Mouse (Mus musculus) left cerebral cortex, postnatal 25 days (tissue): ENCODE data around the gene Mif. TPM values are rescaled to one million over a fixed set of nuclear protein-coding genes. Genes with fewer than 3 reads are reported as not detected.
"Not testable (repeated sequence)": the region's sequence is repeated elsewhere in the genome, so short reads cannot be mapped to it uniquely, and the experiment has no call there.

Source experiments
- DNase-seq, 2 experiments: peaks; one replicate each; pipeline ENCODE4 v3.0.0; 2022; ENCODE audit warnings: low spot score in 2 of 2, mixed read lengths in 1 of 2
- intact Hi-C: fragments of 180-260 bp; cut with DNase I; formaldehyde crosslinking; loops from one replicate; pipeline ENCODE4 v1.15.1; 2025
- total RNA-seq, 2 experiments: library from RNA; stranded (reverse); gene quantifications; 2 replicates each; pipeline ENCODE4 v1.2.3; 2021

Gene Mif
- total RNA-seq: 100 to 1,000 TPM; 522 to 530 TPM

DNA sequence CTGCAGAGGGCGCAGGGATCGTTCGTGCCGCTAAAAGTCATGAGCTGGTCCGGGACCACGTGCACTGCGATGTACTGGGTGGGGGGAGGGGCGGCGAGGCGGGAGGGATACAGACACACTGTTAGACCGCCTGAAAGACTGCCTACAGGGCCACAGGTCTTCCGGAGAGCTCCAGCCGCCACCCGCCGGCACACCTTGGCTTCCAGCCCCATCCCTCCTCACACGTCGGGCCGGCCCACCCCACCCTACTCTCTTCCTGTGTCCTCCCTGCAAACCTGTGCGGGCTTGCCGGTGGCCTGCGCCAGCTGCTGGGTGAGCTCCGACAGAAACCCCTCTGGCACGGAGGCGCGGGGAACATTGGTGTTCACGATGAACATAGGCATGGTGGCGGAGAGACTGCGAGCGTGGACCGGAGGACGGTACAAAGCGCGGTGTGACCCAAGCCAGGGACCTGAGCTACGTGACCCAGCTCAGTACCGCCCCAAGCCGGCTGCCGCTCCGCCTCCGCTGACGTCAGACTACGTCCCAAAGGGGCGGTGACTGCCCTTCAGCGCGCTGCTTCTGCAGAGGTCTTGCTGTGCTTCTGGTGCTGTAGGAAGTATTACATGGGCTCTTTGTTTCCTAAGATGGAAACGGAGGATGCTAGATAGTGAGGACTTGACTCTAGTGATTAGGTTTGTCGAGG lies at the start of gene Mif:
Mif (minus strand) TSS at position 455 of the 685 bp plus-strand sequence.
- peak; percentile 86 to 89 for DNase-seq
- intact Hi-C loops: loop anchor here (2.0 kb wide), 1 partner anchor 341 kb away; no protein-coding TSS in a partner anchor

- no peak for DNase-seq
- intact Hi-C loops: no loop called here
Measured at GRCm38 (mm10) chr10:75906882-75907281, 46.8 kb upstream of the Mif start.

GRCm38 (mm10) chr10:75904391-75904790 lies 44.4 kb upstream of the Mif start:
- no peak for DNase-seq
- intact Hi-C loops: no loop called here

DNA sequence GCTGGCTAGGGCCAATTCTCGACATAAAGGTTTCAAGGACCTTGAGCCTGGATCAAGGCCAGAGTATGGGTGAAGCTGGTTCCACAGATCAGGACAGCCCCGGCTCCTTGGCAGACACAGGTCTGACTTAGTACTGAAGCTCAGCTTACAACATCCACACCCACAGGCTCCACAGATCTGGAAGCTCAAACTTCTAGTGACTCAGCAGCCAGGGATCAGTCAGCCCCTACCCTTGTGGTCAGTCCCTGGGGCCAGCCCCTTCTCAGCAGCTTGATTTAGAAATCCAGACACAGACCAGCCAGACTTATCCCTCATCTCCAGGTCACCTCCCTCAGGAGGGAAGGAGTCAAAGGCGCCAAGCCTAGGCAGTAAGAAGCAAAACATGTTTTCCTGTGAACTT lies 38.8 kb upstream of the Mif start:
- DNase-seq: peak in 1 of 2 experiments; percentile 35
- intact Hi-C loops: loop anchor here (2.0 kb wide), 1 partner anchor 22 kb away; the partner anchor contains the start of gene Smarcb1

DNA sequence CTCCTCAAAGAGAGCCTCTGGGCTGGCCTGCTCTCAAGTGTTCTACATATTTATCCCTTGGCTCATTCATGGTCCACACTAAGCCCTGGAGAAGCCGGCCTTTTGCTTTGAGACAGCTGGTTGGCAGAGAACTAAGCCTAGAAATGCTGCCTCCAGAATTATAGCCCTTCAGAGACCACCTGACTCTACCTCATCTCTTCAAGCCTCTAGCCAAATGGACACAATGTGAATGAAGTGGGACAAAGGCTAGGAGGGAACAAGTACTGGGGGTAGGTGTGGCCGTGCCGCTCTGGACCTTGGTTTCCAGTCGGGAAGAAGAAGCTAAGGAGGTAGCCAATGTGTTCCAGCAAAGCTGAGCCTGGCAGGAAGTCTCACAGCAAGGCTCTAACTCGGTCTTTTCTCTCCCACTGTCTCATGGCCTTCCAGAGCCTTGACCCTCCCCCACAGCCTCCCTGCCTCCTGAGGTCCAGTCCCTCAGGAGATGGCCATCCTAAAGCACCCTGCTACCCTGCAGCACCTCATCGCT lies 38.1 kb upstream of the Mif start:
- intact Hi-C loops: loop anchor here (2.0 kb wide), 1 partner anchor 23 kb away; the partner anchor contains the start of gene Smarcb1
- DNase-seq: no peak

GRCm38 (mm10) chr10:75897373-75897772 lies 37.3 kb upstream of the Mif start:
- peak; percentile 60 to 66 for DNase-seq
- intact Hi-C loops: loop anchor here (1.0 kb wide), 1 partner anchor 54 kb away; no protein-coding TSS in a partner anchor

DNA sequence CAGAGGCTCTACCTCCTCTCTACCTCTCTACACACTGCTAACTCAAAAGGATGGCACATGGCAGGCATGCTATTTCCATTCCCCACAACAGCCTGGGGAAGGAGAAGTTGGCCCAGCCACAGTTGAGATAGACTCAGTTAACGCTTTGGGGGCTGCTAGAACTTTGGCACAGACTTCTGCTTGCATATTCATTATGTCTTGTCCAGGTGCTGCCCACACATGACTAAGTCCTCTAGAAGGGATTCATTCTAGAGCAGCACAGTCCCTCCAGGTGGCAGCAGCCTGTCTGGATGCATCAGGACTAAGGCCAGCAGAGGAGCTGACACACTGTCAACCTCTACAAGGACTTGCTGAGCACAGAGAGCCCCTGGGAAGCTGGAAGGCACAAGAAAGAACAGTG lies 36.2 kb upstream of the Mif start:
- DNase-seq: peak in 1 of 2 experiments; percentile 92
- intact Hi-C loops: no loop called here

- DNase-seq: no peak
- intact Hi-C loops: no loop called here
Measured at GRCm38 (mm10) chr10:75895730-75896129, 35.7 kb upstream of the Mif start.

DNA sequence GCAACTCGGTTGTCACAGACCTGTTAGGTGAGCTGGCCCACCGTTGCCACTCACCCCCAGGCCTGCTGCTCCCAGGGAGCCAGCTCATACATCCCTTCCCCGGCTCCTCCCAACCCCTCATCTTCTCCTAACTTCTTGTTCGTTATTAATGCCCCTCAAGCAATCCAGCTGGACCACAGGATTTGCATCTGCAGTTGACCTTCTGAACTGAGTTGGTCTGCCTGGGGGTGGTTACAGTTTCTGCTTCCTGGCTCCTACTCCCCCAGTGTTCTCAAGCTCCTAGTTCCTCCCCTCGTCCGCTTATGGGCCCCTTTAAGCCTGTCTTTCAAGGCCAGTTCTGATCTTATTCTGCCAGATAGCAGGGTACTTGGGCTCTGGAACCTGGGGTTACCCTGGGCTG lies 34.6 kb upstream of the Mif start:
- no peak for DNase-seq
- intact Hi-C loops: no loop called here

DNA sequence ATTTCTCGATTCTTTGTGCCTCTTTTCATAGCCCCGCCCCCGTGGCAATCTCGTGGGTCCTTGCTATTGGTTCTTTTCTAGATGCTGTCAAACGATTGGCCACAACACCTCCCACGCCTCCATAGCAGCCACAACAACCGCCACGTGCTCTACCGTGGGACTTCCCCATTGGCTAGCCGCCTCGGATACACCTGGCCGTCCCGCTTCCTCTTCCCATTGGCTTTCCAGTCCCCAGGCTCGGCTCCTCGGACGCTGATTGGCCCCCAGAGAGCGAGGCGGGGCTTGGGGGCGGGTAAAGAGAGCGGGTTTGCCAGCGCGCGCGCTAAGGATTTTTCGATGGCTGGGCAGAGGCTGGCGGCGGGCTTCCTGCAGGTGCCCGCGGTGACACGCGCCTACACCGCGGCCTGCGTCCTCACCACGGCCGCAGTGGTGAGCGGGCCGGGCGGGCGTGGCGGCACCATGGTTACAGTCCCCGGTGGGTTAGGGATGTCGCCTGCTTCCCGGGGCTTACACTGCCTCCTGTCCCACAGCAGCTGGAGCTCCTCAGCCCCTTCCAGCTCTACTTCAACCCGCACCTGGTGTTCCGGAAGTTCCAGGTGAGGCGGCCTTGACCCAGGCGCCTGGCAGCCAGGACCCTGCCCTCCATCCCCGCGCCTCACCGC lies 33.2 kb upstream of the Mif start, which contains the start of gene Derl3:
Derl3 (plus strand) TSS at position 325 of the 662 bp plus-strand sequence.
- intact Hi-C loops: no loop called here
- peak; percentile 95 to 99 for DNase-seq

DNA sequence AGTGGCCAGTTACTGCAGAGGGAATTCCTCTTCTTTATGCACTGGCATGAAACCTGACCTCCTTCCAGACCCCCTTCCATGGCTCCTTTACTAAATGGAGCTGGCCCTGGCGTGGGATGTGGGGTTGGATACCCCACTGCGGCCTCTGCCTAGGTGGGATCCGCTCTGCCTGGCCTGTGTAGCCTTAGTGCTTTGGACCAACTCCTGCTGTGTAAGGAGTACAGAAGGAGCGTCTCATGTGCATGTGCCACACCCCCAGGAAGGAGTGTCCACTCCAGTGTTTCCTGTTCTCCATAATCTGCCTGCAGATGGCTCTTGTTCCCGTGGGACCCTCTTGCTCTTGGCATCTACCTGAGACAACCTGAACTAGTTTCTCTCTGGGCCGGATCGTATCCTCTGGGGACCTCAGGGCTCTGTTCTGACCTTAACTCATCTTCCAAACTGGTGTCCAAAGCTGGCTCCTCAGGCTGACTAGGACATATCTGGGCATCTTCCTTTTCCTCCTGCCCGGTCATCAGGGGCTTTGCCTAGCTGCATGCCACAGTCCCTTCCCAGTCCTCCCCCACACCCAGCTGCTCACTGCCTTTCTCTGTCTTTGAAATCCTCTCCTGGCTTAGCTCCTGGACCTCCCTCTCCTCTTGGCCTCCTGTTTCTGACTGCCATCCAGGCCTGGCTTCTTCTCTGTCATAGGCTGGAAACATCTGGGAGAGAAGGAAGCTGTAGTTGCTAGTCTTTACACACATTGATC lies 29.5 kb upstream of the Mif start:
- intact Hi-C loops: no loop called here
- no peak for DNase-seq

- DNase-seq, intact Hi-C loops: not testable (repeated sequence)
Measured at GRCm38 (mm10) chr10:75887504-75887903, 27.5 kb upstream of the Mif start.

DNA sequence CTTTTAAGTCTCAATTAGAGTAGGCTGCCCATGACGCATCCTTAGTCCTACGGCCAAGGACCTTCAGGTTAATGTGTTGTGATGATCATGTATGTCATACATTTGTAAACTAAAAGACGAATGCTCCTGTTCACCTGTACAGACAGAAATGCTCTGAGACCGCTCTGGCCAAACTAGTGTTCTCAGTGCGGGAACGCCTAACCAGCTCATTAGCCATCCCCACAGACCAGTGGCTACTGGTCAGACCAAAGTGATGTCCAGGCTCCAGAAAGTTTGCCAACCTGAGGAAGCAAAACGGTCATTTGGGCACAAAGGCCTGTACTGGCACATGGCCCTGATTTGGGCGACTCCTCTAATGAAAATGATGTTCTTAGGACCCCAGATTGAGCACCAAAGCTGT lies 24.7 kb upstream of the Mif start:
- DNase-seq: no peak
- intact Hi-C loops: no loop called here

DNA sequence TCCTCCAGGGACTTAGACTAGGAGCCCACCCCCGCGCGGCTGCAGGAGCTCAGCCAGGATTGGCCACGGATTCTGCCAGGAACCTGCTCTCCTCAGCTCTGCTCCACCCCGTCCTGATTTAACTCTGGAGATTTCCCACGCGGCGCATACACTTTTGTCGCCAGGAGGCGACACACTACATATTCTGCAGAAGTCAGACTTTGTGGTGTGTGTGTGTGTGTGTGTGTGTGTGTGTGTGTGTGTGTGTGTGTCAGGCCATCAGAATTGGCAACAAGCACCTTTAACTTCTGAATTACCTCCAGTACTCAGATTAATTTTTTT lies 23.2 kb upstream of the Mif start:
- intact Hi-C loops: loop anchor here (2.0 kb wide), 1 partner anchor 68 kb away; no protein-coding TSS in a partner anchor
- DNase-seq: peak; percentile 75 to 92

GRCm38 (mm10) chr10:75882433-75883231 lies 22.6 kb upstream of the Mif start:
- intact Hi-C loops: loop anchor here (2.0 kb wide), 1 partner anchor 68 kb away; no protein-coding TSS in a partner anchor

DNA sequence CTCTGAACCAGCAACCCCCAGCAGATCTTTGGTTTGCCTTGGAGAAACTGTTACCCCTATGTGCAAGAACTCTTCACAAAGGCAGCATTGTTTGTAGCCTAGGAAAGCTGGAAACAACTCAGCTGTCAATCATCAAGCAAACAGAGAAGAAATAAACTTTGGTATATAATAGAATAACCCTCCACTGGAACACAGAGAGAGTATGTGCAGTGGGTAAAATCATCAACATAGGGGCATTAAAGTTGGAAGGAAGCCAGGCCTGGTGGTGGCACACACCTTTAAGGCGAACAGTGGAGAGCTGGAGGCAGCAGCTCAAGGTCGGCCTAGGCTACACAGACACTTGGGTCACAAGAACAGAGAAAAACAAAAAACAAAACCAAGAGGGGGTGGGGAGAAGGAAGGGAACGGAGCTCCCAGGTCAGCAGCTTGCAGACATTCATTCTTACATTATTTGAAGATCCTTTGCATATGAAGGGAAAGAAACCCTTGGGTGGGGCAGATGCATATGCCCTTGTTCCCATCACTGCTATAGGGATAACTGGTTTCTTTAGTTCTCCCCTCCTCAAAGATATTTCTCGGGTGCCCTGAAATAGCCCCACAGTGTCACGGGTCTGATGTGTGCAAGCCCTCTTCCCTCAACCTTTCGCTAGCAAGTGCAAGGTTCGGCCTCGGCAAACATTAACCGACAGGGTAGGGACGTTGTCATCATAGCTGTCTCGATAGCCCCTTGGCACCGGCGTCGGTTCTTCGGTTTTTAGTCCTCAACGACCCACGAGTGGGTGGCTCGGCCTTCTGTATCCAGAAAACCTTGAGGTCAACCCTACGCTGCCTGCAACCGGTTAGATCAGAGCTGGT lies 21.8 kb upstream of the Mif start:
- no peak for DNase-seq

More at GRCm38 (mm10) chr10:75882433-75883231, 22.6 kb upstream of the Mif start:
- DNase-seq: no peak

GRCm38 (mm10) chr10:75880771-75881577 lies 20.9 kb upstream of the Mif start:
- intact Hi-C loops: no loop called here
- DNase-seq: no peak

More for the DNA sequence above, 21.8 kb upstream of the Mif start:
- intact Hi-C loops: loop anchor here (2.0 kb wide), 1 partner anchor 69 kb away; no protein-coding TSS in a partner anchor
